Mouse (Mus musculus) midbrain, embryonic 14.5 days (tissue): ENCODE measurements around the gene Eif2b3. TPM values are rescaled to one million over a fixed set of nuclear protein-coding genes. Genes with fewer than 3 reads are reported as not detected.

Experiments used
- ATAC-seq: fragments of 200-750 bp; cut with Nextera tagmentation; 2 replicates; pipeline ENCODE4 v1.8.0; 2017; ENCODE audit warnings: moderate number of reproducible peaks, moderate library complexity; ENCODE audit not compliant: low FRiP score, low TSS enrichment
- DNase-seq: peaks from one replicate; pipeline ENCODE4 v3.0.0-alpha.2; 2015
- H3K27ac ChIP-seq: fragments of 300-500 bp; sonication (generic); replicated peaks from 2 replicates; pipeline ENCODE4 v1.5.1; 2014; ENCODE audit warnings: mild to moderate bottlenecking, low read depth, low read length, moderate library complexity
- H3K27me3 ChIP-seq: fragments of 300-500 bp; sonication (generic); 2 replicates; pipeline ENCODE4 v1.6.1; 2014; ENCODE audit warnings: low read length, control low read depth, mixed read lengths; ENCODE audit not compliant: control insufficient read depth, insufficient read depth
- H3K36me3 ChIP-seq: fragments of 300-500 bp; sonication (generic); 2 replicates; pipeline ENCODE4 v1.6.1; 2014; ENCODE audit warnings: low read length, control low read depth; ENCODE audit not compliant: control insufficient read depth, insufficient read depth
- H3K4me1 ChIP-seq: fragments of 300-500 bp; sonication (generic); 2 replicates; pipeline ENCODE4 v1.6.1; 2014; ENCODE audit warnings: mild to moderate bottlenecking, antibody characterized with exemption, low read length, control low read depth; ENCODE audit not compliant: control insufficient read depth, insufficient read depth
- H3K4me2 ChIP-seq: fragments of 300-500 bp; sonication (generic); 2 replicates; pipeline ENCODE4 v1.6.1; 2014; ENCODE audit warnings: mild to moderate bottlenecking, low read length, moderate library complexity
- H3K4me3 ChIP-seq: fragments of 300-500 bp; sonication (generic); replicated peaks from 2 replicates; pipeline ENCODE4 v1.5.1; 2014; ENCODE audit warnings: low read depth, low read length
- H3K9ac ChIP-seq: fragments of 300-500 bp; sonication (generic); replicated peaks from 2 replicates; pipeline ENCODE4 v1.6.1; 2014; ENCODE audit warnings: mild to moderate bottlenecking, low read length, moderate library complexity
- H3K9me3 ChIP-seq: fragments of 300-500 bp; sonication (generic); 2 replicates; pipeline ENCODE4 v1.6.1; 2016; ENCODE audit warnings: low read length, control low read depth, mixed read lengths; ENCODE audit not compliant: control insufficient read depth
- WGBS: fragments of 180-500 bp; shearing (Covaris S2); extraction: QIAGEN DNeasy Blood & Tissue Kit; methylation state at CpG from one replicate; pipeline ENCODE4 v1.1.7; 2014; 5-methylcytosine and 5-hydroxymethylcytosine counted together
- polyA plus RNA-seq: library from polyadenylated mRNA; unstranded; fragments of >200 nt; fragmentation: Nextera tagmentation; extraction: Ambion mirVana; gene quantifications from 2 replicates; pipeline ENCODE4 v1.2.1, GENCODE M21; 2014

The Eif2b3 gene
- polyA plus RNA-seq, 1 experiment from 2014 or later = 52.0 TPM

GRCm38 (mm10) chr4:117134601-117134995, 115.4 kb downstream of the Eif2b3 start:
- DNase-seq (no peak), ATAC-seq (no peak)
- Histone ChIP-seq H3K4me1 (peaks cover 18% of the 10 kb centered on the region), H3K4me2 (peak overlapping the region; percentile 86), H3K9ac (peak overlapping the region; percentile 24; the same call in 1 of the 2 replicates), H3K9me3 (no peaks in the 10 kb centered on the region), H3K4me3 (0 out of 2 replicates have a peak overlapping the region, but pooled peaks have one; percentile 94), H3K36me3 (peaks cover 9% of the 10 kb centered on the region; the same call in 1 of the 2 replicates), H3K27ac (peak overlapping the region; percentile 26; the same call in 1 of the 2 replicates), H3K27me3 (no peaks in the 10 kb centered on the region)
- 31% methylated on average over 2 of the region's 2 CpGs for WGBS

DNA sequence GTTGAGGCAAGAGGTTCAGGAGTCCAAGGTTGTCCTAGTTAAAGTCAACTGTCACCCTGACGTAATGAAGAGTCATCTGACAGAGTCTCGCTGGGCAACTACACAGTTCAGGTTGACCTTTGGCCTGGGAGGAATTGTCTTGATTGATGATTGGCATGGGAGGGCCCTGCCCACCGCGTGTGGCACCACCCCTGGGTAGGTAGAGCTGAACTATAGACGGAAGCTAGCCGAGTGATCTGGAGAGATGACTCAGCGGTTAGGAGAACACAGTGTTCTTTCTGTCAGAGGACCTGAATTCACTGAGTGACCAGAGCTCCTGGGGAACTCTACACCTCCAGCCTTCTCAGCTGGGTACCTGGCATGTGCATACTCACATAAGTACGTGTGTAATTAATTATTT, 116.8 kb downstream of the Eif2b3 start:
- no peaks in the 10 kb centered on the region for H3K27me3 ChIP-seq
- ATAC-seq = no peak
- WGBS = 19% methylated on average over 8 of the region's 8 CpGs

More for the DNA sequence above, 116.8 kb downstream of the Eif2b3 start:
- no peak overlapping the region for H3K4me3 ChIP-seq
- no peak overlapping the region for H3K9ac ChIP-seq
- H3K4me2 ChIP-seq = no peak overlapping the region
- H3K36me3 ChIP-seq = no peaks in the 10 kb centered on the region
- H3K9me3 ChIP-seq = no peaks in the 10 kb centered on the region
- DNase-seq = no peak
- no peak overlapping the region for H3K27ac ChIP-seq
- H3K4me1 ChIP-seq = peaks cover 18% of the 10 kb centered on the region

Other genes starting within 250 kb of the Eif2b3 start
- 22.6 and 30.4 TPM in 2 replicates for gene Toe1, start 211.8 kb upstream of the Eif2b3 start, polyA plus RNA-seq
- 3.8 and 5.9 TPM in 2 replicates for gene Mutyh, start 211.7 kb upstream of the Eif2b3 start, polyA plus RNA-seq
- gene Hpdl, start 197.7 kb upstream of the Eif2b3 start, polyA plus RNA-seq = 1.1 and 1.2 TPM in 2 replicates
- 7.7 and 9.2 TPM in 2 replicates for gene Zswim5, start 142.0 kb upstream of the Eif2b3 start, polyA plus RNA-seq
- 48.6 and 54.8 TPM in 2 replicates for gene Urod, start 25.0 kb upstream of the Eif2b3 start, polyA plus RNA-seq
- 17.2 and 18.6 TPM in 2 replicates for gene Hectd3, start 24.1 kb upstream of the Eif2b3 start, polyA plus RNA-seq
- 4.0 and 4.5 TPM in 2 replicates for gene Ptch2, start 76.7 kb downstream of the Eif2b3 start, polyA plus RNA-seq
- 3.2 and 3.4 TPM in 2 replicates for gene Btbd19, start 106.3 kb downstream of the Eif2b3 start, polyA plus RNA-seq
- gene Tctex1d4, start 107.4 kb downstream of the Eif2b3 start, polyA plus RNA-seq = not detected in 2 replicates
- gene Plk3, start 114.6 kb downstream of the Eif2b3 start, polyA plus RNA-seq = 15.7 and 17.5 TPM in 2 replicates
- gene Rps8, start 136.8 kb downstream of the Eif2b3 start, polyA plus RNA-seq = 599 and 678 TPM in 2 replicates
- 7.2 and 16.0 TPM in 2 replicates for gene Kif2c, start 163.2 kb downstream of the Eif2b3 start, polyA plus RNA-seq
- 9.1 and 12.2 TPM in 2 replicates for gene Tmem53, start 232.5 kb downstream of the Eif2b3 start, polyA plus RNA-seq
- 0.54 and 0.73 TPM in 2 replicates for gene Armh1, start 232.7 kb downstream of the Eif2b3 start, polyA plus RNA-seq